9 mouse cellular contexts compared by ENCODE assay signal in the genomic region with DNA sequence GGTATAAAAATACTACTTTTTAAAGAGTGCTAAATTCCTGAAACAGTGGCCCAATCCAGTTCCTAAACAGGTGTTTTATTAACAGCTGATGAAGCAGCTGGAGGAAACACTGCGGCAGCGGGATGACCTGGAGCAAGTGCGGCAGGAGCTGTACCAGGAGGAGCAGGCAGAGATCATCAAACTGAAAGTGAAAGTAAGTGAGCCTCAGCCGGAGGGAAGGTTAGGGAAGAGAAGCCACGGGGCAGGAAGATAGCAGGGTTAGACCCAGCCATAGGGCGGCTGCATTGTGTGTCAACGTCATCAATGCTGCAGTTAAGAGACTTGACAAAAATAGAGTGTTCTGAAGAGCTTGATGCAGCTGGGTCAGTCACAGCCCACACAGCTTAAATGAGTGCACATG. TPM values are rescaled to one million over a fixed set of nuclear protein-coding genes. Genes with fewer than 3 reads are reported as not detected.
DNase-seq lines count a peak whose midpoint lies in the region; ATAC-seq and TF ChIP-seq lines count a peak whose summit lies in the region.
"Had no signal": no experiment of that assay in that cellular context is flagged by ENCODE, and none has a peak within 500 bp of the region (broad histone marks: within the 10 kb centered on the region; RNA-seq: fewer than 3 reads in every experiment).

No protein-coding gene starts in this region.

- peak; percentile 83 for ATAC-seq in heart, postnatal 0 days (ENCODE audit: insufficient read depth, low read depth)
- ATAC-seq in lung, embryonic 14.5 days (ENCODE audit: insufficient read depth) = no peak
- no peak for ATAC-seq in midbrain, embryonic 16.5 days

- H3K4me3 ChIP-seq in heart, postnatal 0 days (ENCODE audit: low read depth, low read length) = peak overlapping the region; percentile 48
- H3K4me3 ChIP-seq in lung, embryonic 14.5 days (ENCODE audit: low read depth, low read length) = no peak overlapping the region
- H3K4me3 ChIP-seq in thymus, adult 2 months (ENCODE audit: control insufficient read depth, insufficient read depth, low read length) = peak overlapping the region; percentile 34
- H3K4me3 ChIP-seq in midbrain, embryonic 16.5 days (ENCODE audit: low read depth, low read length) = no peak overlapping the region
- no peak overlapping the region for H3K4me3 ChIP-seq in hindbrain, embryonic 10.5 days
- H3K4me3 ChIP-seq: erythroblast, embryonic 14.5 days had no signal

- no peak for TF ChIP-seq POLR2A in thymus, adult 2 months (IDR thresholded peaks at IDR 0.05; ENCODE audit: control insufficient read depth, extremely low read depth, insufficient read depth, low read length, poor library complexity)

- no peak for TF ChIP-seq EP300 in heart, postnatal 0 days (IDR thresholded peaks at IDR 0.05; ENCODE audit: low read depth)

- peak overlapping the region; percentile 76 for H3K27ac ChIP-seq in heart, postnatal 0 days (ENCODE audit: low read depth)
- no peak overlapping the region for H3K27ac ChIP-seq in lung, embryonic 14.5 days (ENCODE audit: low read depth)
- H3K27ac ChIP-seq in thymus, adult 2 months (ENCODE audit: control insufficient read depth, insufficient read depth, low read length) = peak overlapping the region; percentile 58
- H3K27ac ChIP-seq in midbrain, embryonic 16.5 days (ENCODE audit: low read length) = no peak overlapping the region
- no peak overlapping the region for H3K27ac ChIP-seq in hindbrain, embryonic 10.5 days

- H3K9ac ChIP-seq in heart, postnatal 0 days (replicated peaks; ENCODE audit: low read depth, low read length) = peak overlapping the region; percentile 13; the same call in 1 of the 2 replicates
- H3K9ac ChIP-seq in lung, embryonic 14.5 days = no peak overlapping the region
- H3K9ac ChIP-seq in midbrain, embryonic 16.5 days (ENCODE audit: low read depth, low read length) = no peak overlapping the region

- H3K4me2 ChIP-seq in heart, postnatal 0 days (ENCODE audit: low read depth, low read length) = peak overlapping the region; percentile 59
- peak overlapping the region; percentile 10; the same call in 1 of the 2 replicates for H3K4me2 ChIP-seq in lung, embryonic 14.5 days
- no peak overlapping the region for H3K4me2 ChIP-seq in midbrain, embryonic 16.5 days (ENCODE audit: low read length)

- peak; percentile 40 for DNase-seq in gastrocnemius, adult 18-20 months (ENCODE audit: low spot score)
- DNase-seq in gastrocnemius, postnatal 10 days = no peak
- DNase-seq in adrenal gland, adult 2 months = peak; percentile 58
- peak; percentile 81 for DNase-seq in heart, postnatal 0 days (ENCODE audit: low spot score)
- DNase-seq in lung, embryonic 14.5 days = peak; percentile 12
- peak; percentile 51 for DNase-seq in thymus, adult 2 months
- DNase-seq in hindbrain, embryonic 10.5 days (ENCODE audit: low spot score) = no peak

- H3K27me3 ChIP-seq in heart, postnatal 0 days (ENCODE audit: control insufficient read depth, insufficient read depth, low read length) = no peaks in the 10 kb centered on the region
- H3K27me3 ChIP-seq in lung, embryonic 14.5 days (ENCODE audit: insufficient read depth, low read length) = no peaks in the 10 kb centered on the region
- H3K27me3 ChIP-seq in thymus, adult 2 months (ENCODE audit: control insufficient read depth, insufficient read depth, low read length) = no peaks in the 10 kb centered on the region
- H3K27me3 ChIP-seq in midbrain, embryonic 16.5 days (ENCODE audit: control insufficient read depth, insufficient read depth, low read depth, low read length) = no peaks in the 10 kb centered on the region
- no peaks in the 10 kb centered on the region for H3K27me3 ChIP-seq in hindbrain, embryonic 10.5 days (ENCODE audit: insufficient read depth, poor library complexity, severe bottlenecking)

- no peak for TF ChIP-seq CTCF in heart, postnatal 0 days (IDR thresholded peaks at IDR 0.05; ENCODE audit: low read depth)
- no peak for TF ChIP-seq CTCF in lung, embryonic 14.5 days (IDR thresholded peaks at IDR 0.05; ENCODE audit: low read depth)
- no peak for TF ChIP-seq CTCF in thymus, adult 2 months (IDR thresholded peaks at IDR 0.05; ENCODE audit: borderline replicate concordance, control insufficient read depth, extremely low read depth, insufficient read depth, low read length, poor library complexity)

- H3K36me3 ChIP-seq in heart, postnatal 0 days (replicated peaks; ENCODE audit: control insufficient read depth, insufficient read depth, low read length) = peaks cover 11% of the 10 kb centered on the region; the same call in 1 of the 2 replicates
- H3K36me3 ChIP-seq in lung, embryonic 14.5 days (ENCODE audit: insufficient read depth) = peaks cover 81% of the 10 kb centered on the region
- H3K36me3 ChIP-seq in thymus, adult 2 months (ENCODE audit: control insufficient read depth, insufficient read depth, low read length) = peaks cover 71% of the 10 kb centered on the region
- H3K36me3 ChIP-seq in midbrain, embryonic 16.5 days (ENCODE audit: control insufficient read depth, insufficient read depth, low read length) = no peaks in the 10 kb centered on the region
- H3K36me3 ChIP-seq in hindbrain, embryonic 10.5 days = peaks cover 100% of the 10 kb centered on the region

- H3K9me3 ChIP-seq in heart, postnatal 0 days (replicated peaks; ENCODE audit: control insufficient read depth, low read length) = no peaks in the 10 kb centered on the region
- no peaks in the 10 kb centered on the region for H3K9me3 ChIP-seq in lung, embryonic 14.5 days (ENCODE audit: low read depth, low read length)
- no peaks in the 10 kb centered on the region for H3K9me3 ChIP-seq in midbrain, embryonic 16.5 days (replicated peaks; ENCODE audit: control insufficient read depth, low read length, poor library complexity, severe bottlenecking)
- no peaks in the 10 kb centered on the region for H3K9me3 ChIP-seq in hindbrain, embryonic 10.5 days

- H3K4me1 ChIP-seq in heart, postnatal 0 days (ENCODE audit: control insufficient read depth, insufficient read depth) = no peaks in the 10 kb centered on the region; the same call in 1 of the 2 replicates
- no peaks in the 10 kb centered on the region for H3K4me1 ChIP-seq in lung, embryonic 14.5 days (ENCODE audit: insufficient read depth)
- H3K4me1 ChIP-seq in thymus, adult 2 months (replicated peaks; ENCODE audit: control insufficient read depth, insufficient read depth, low read length) = peaks cover 18% of the 10 kb centered on the region
- H3K4me1 ChIP-seq in midbrain, embryonic 16.5 days (ENCODE audit: control insufficient read depth, insufficient read depth, low read length) = no peaks in the 10 kb centered on the region
- H3K4me1 ChIP-seq in hindbrain, embryonic 10.5 days (replicated peaks) = no peaks in the 10 kb centered on the region

- 27% methylated on average over 7 of the region's 7 CpGs for WGBS in heart, postnatal 0 days
- WGBS in lung, embryonic 14.5 days = 73% methylated on average over 7 of the region's 7 CpGs
- WGBS in thymus, adult 2 months = 2% methylated on average over 7 of the region's 7 CpGs
- 86% methylated on average over 7 of the region's 7 CpGs for WGBS in midbrain, embryonic 16.5 days
- 90% methylated on average over 7 of the region's 7 CpGs for WGBS in hindbrain, embryonic 10.5 days

RNA-seq across cellular contexts. Expression of a gene that starts 11.6 kb away (rescaled TPM):
- total RNA-seq in gastrocnemius, adult 18-20 months (2021) = under 1 TPM; 0.09 to 0.16 TPM
- total RNA-seq in gastrocnemius, postnatal 10 days (2021) = 1 to 10 TPM; 1.1 to 1.7 TPM
- 1 to 10 TPM; 2.2 to 4.0 TPM for total RNA-seq in adrenal gland, adult 2 months (2021)
- polyA plus RNA-seq in adrenal gland, adult 2 months (2012; rRNA removed) = 0.19 and 0.22 TPM in 2 replicates
- 1.1 and 2.3 TPM in 2 replicates for total RNA-seq in heart, postnatal 0 days (2014; rRNA removed; ENCODE audit: low replicate concordance)
- 4.7 and 5.1 TPM in 2 replicates for polyA plus RNA-seq in heart, postnatal 0 days (2015; fragmentation: Nextera tagmentation; extraction: Ambion mirVana)
- polyA plus RNA-seq in lung, embryonic 14.5 days (2014; fragmentation: Nextera tagmentation; extraction: Ambion mirVana) = 36.8 and 37.8 TPM in 2 replicates
- 7.4 and 8.1 TPM in 2 replicates for polyA plus RNA-seq in thymus, adult 2 months (2012; rRNA removed)
- 6.3 and 6.6 TPM in 2 replicates for polyA plus RNA-seq in midbrain, embryonic 16.5 days (2015; fragmentation: Nextera tagmentation; extraction: Ambion mirVana)
- polyA plus RNA-seq in hindbrain, embryonic 10.5 days (2016; fragmentation: Nextera tagmentation; extraction: Ambion mirVana) = 32.3 and 51.3 TPM in 2 replicates

RNA-seq across cellular contexts. Expression of a gene that starts 42.6 kb away (rescaled TPM):
- total RNA-seq in gastrocnemius, adult 18-20 months (2021) = 1 to 10 TPM; 1.2 to 1.5 TPM
- 1 to 10 TPM; 2.4 to 3.2 TPM for total RNA-seq in gastrocnemius, postnatal 10 days (2021)
- 1 to 10 TPM; 2.9 to 7.6 TPM for total RNA-seq in adrenal gland, adult 2 months (2021)
- 1.1 and 1.4 TPM in 2 replicates for polyA plus RNA-seq in adrenal gland, adult 2 months (2012; rRNA removed)
- total RNA-seq in heart, postnatal 0 days (2014; rRNA removed; ENCODE audit: low replicate concordance) = 0.76 and 9.7 TPM in 2 replicates
- polyA plus RNA-seq in heart, postnatal 0 days (2015; fragmentation: Nextera tagmentation; extraction: Ambion mirVana) = 6.3 and 8.4 TPM in 2 replicates
- polyA plus RNA-seq in lung, embryonic 14.5 days (2014; fragmentation: Nextera tagmentation; extraction: Ambion mirVana) = 31.7 and 37.5 TPM in 2 replicates
- 5.1 and 6.0 TPM in 2 replicates for polyA plus RNA-seq in thymus, adult 2 months (2012; rRNA removed)
- 32.7 and 41.2 TPM in 2 replicates for polyA plus RNA-seq in midbrain, embryonic 16.5 days (2015; fragmentation: Nextera tagmentation; extraction: Ambion mirVana)
- polyA plus RNA-seq in hindbrain, embryonic 10.5 days (2016; fragmentation: Nextera tagmentation; extraction: Ambion mirVana) = 47.0 and 66.3 TPM in 2 replicates

Comparison
In these comparisons a context has a peak if more than half of its experiments do, and no peak if none do; other contexts are left out.
1. DNase-seq: peak in gastrocnemius, adult 18-20 months (single experiment), adrenal gland, adult 2 months (single experiment), heart, postnatal 0 days (single experiment), lung, embryonic 14.5 days (single experiment) and thymus, adult 2 months (single experiment); none in gastrocnemius, postnatal 10 days (single experiment) and hindbrain, embryonic 10.5 days (single experiment).
2. H3K27ac ChIP-seq: peak in heart, postnatal 0 days (single experiment) and thymus, adult 2 months (single experiment); none in lung, embryonic 14.5 days (single experiment), midbrain, embryonic 16.5 days (single experiment) and hindbrain, embryonic 10.5 days (single experiment).
3. H3K4me3 ChIP-seq: peak in heart, postnatal 0 days (single experiment) and thymus, adult 2 months (single experiment); none in lung, embryonic 14.5 days (single experiment), midbrain, embryonic 16.5 days (single experiment) and hindbrain, embryonic 10.5 days (single experiment).